Mouse (Mus musculus) bone marrow macrophage, adult 2 months (primary cell): ENCODE results near the gene Rbm47. TPM values are rescaled to one million over a fixed set of nuclear protein-coding genes. Genes with fewer than 3 reads are reported as not detected.

Experiments
- H3K27ac ChIP-seq: 2 replicates; pipeline ENCODE4 v1.5.1; 2012; ENCODE audit warnings: low read depth, low read length; ENCODE audit not compliant: insufficient read depth
- H3K4me1 ChIP-seq: 2 replicates; pipeline ENCODE4 v1.6.1; 2012; ENCODE audit warnings: low read length; ENCODE audit not compliant: control insufficient read depth, insufficient read depth
- H3K4me3 ChIP-seq: 2 replicates; pipeline ENCODE4 v1.5.1; 2012; ENCODE audit warnings: mild to moderate bottlenecking, low read length, moderate library complexity; ENCODE audit not compliant: insufficient read depth
- CTCF ChIP-seq: IDR thresholded peaks from 2 replicates; pipeline ENCODE4 v1.5.1; 2012; ENCODE audit warnings: low read depth, mild to moderate bottlenecking, low read length, moderate library complexity
- POLR2A ChIP-seq: IDR thresholded peaks from 2 replicates; pipeline ENCODE4 v1.6.1; 2012; ENCODE audit warnings: mild to moderate bottlenecking, low read depth, low read length, borderline replicate concordance
- polyA plus RNA-seq: library from polyadenylated mRNA; stranded (reverse); fragments of >200 nt; gene quantifications from 2 replicates; pipeline ENCODE4 v1.2.4, GENCODE M21; 2012; ENCODE audit not compliant: missing spikeins, insufficient read depth, insufficient read length

The Rbm47 gene
- polyA plus RNA-seq, 1 experiment, result 89.0 TPM

GRCm38 (mm10) chr5:66135161-66135852 is 37.6 kb downstream of the Rbm47 start:
- TF ChIP-seq POLR2A (no peak), CTCF (no peak)
- no peak overlapping the region for H3K4me3 ChIP-seq
- peak overlapping the region; percentile 53 for H3K27ac ChIP-seq
- peaks cover 47% of the 10 kb centered on the region for H3K4me1 ChIP-seq

- peaks cover 41% of the 10 kb centered on the region for H3K4me1 ChIP-seq
- H3K4me3 ChIP-seq, result no peak overlapping the region
- no peak overlapping the region for H3K27ac ChIP-seq
- TF ChIP-seq CTCF (peak; percentile 36; the same call in 1 of the 2 replicates), POLR2A (no peak)
Observed at GRCm38 (mm10) chr5:66134578-66134977, 38.3 kb downstream of the Rbm47 start.

- TF ChIP-seq POLR2A (no peak), CTCF (no peak)
- Histone ChIP-seq H3K27ac (peak overlapping the region; percentile 39), H3K4me3 (no peak overlapping the region), H3K4me1 (peaks cover 21% of the 10 kb centered on the region)
Observed at GRCm38 (mm10) chr5:66128948-66129347, 44.0 kb downstream of the Rbm47 start.

- no peak overlapping the region for H3K27ac ChIP-seq
- no peak overlapping the region for H3K4me3 ChIP-seq
- TF ChIP-seq CTCF (no peak), POLR2A (no peak)
Observed at GRCm38 (mm10) chr5:66125418-66125817, 47.5 kb downstream of the Rbm47 start.

GRCm38 (mm10) chr5:66124931-66125330 is 48.0 kb downstream of the Rbm47 start:
- peaks cover 41% of the 10 kb centered on the region for H3K4me1 ChIP-seq
- no peak overlapping the region for H3K4me3 ChIP-seq
- TF ChIP-seq POLR2A (no peak), CTCF (no peak)
- no peak overlapping the region for H3K27ac ChIP-seq

More at GRCm38 (mm10) chr5:66125418-66125817, 47.5 kb downstream of the Rbm47 start:
- H3K4me1 ChIP-seq, result peaks cover 41% of the 10 kb centered on the region

GRCm38 (mm10) chr5:66124089-66124400 is 48.9 kb downstream of the Rbm47 start:
- TF ChIP-seq POLR2A (no peak), CTCF (no peak)
- no peak overlapping the region for H3K27ac ChIP-seq
- peaks cover 36% of the 10 kb centered on the region for H3K4me1 ChIP-seq
- H3K4me3 ChIP-seq, result no peak overlapping the region

- TF ChIP-seq CTCF (no peak), POLR2A (no peak)
- no peak overlapping the region for H3K4me3 ChIP-seq
- no peak overlapping the region for H3K27ac ChIP-seq
- H3K4me1 ChIP-seq, result peaks cover 30% of the 10 kb centered on the region
Observed at GRCm38 (mm10) chr5:66123295-66124088, 49.4 kb downstream of the Rbm47 start.

GRCm38 (mm10) chr5:66121255-66121654 is 51.7 kb downstream of the Rbm47 start:
- TF ChIP-seq CTCF (no peak), POLR2A (no peak)
- peaks cover 23% of the 10 kb centered on the region for H3K4me1 ChIP-seq
- H3K4me3 ChIP-seq, result no peak overlapping the region
- no peak overlapping the region for H3K27ac ChIP-seq

- Histone ChIP-seq H3K4me1 (peaks cover 48% of the 10 kb centered on the region), H3K27ac (peak overlapping the region; percentile 27; the same call in 1 of the 2 replicates), H3K4me3 (no peak overlapping the region)
- no peak for TF ChIP-seq POLR2A
Observed at GRCm38 (mm10) chr5:66114751-66115150, 58.2 kb downstream of the Rbm47 start.

GRCm38 (mm10) chr5:66114208-66114607 is 58.7 kb downstream of the Rbm47 start:
- Histone ChIP-seq H3K4me3 (no peak overlapping the region), H3K4me1 (peaks cover 48% of the 10 kb centered on the region), H3K27ac (peak overlapping the region; percentile 27)
- TF ChIP-seq CTCF (no peak), POLR2A (no peak)
